Mouse (Mus musculus) cerebellum, postnatal 36 days (tissue): ENCODE data around the gene Rragc.

ENCODE experiments used
- DNase-seq, 2 experiments: peaks; one replicate each; pipeline ENCODE4 v3.0.0; 2021 to 2022; ENCODE audit warnings: mixed read lengths in 2 of 2

Rragc gene

GRCm38 (mm10) chr4:123956703-123957491 is 39.7 kb downstream of the Rragc start:
- DNase-seq = peak; percentile 78 to 85

GRCm38 (mm10) chr4:123957492-123957808 is 40.2 kb downstream of the Rragc start:
- no peak for DNase-seq

GRCm38 (mm10) chr4:123957891-123958290 is 40.6 kb downstream of the Rragc start:
- no peak for DNase-seq

GRCm38 (mm10) chr4:123960955-123961354 is 43.7 kb downstream of the Rragc start:
- DNase-seq = no peak

- no peak for DNase-seq
Measured at GRCm38 (mm10) chr4:123962721-123963120, 45.5 kb downstream of the Rragc start.

GRCm38 (mm10) chr4:123968663-123969321 is 51.5 kb downstream of the Rragc start:
- no peak for DNase-seq

- no peak for DNase-seq
Measured at GRCm38 (mm10) chr4:123969458-123969857, 52.2 kb downstream of the Rragc start.

GRCm38 (mm10) chr4:123971059-123971458 is 53.8 kb downstream of the Rragc start:
- no peak for DNase-seq

- DNase-seq = no peak
Measured at GRCm38 (mm10) chr4:123972423-123973049, 55.3 kb downstream of the Rragc start.

GRCm38 (mm10) chr4:123982105-123982504 is 64.9 kb downstream of the Rragc start:
- no peak for DNase-seq
